9 mouse cellular contexts compared by ENCODE assay signal in genomic region chr9:78646008-78646777, GRCm38 (mm10). TPM values are rescaled to one million over a fixed set of nuclear protein-coding genes. Genes with fewer than 3 reads are reported as not detected.
DNase-seq lines count a peak whose midpoint lies in the region; ATAC-seq and TF ChIP-seq lines count a peak whose summit lies in the region.
"Had no signal": no experiment of that assay in that cellular context is flagged by ENCODE, and none has a peak within 500 bp of the region (broad histone marks: within the 10 kb centered on the region; RNA-seq: fewer than 3 reads in every experiment).

No protein-coding gene starts in this region.

- WGBS in liver, postnatal 0 days (ENCODE audit: insufficient replicate concordance), result 40% methylated on average over 6 of the region's 6 CpGs

- H3K9me3 ChIP-seq in liver, postnatal 0 days (ENCODE audit: low read length), result no peaks in the 10 kb centered on the region
- H3K9me3 ChIP-seq: limb, embryonic 12.5 days had no signal

- intact Hi-C loops in gastrocnemius, adult 2 months (cut with DNase I), result no loop called here

- no peak overlapping the region for H3K4me2 ChIP-seq in liver, postnatal 0 days (ENCODE audit: low read depth, low read length)
- H3K4me2 ChIP-seq: limb, embryonic 12.5 days had no signal

- ATAC-seq in common myeloid progenitor, adult 5-6 weeks (replicated peaks; ENCODE audit: low read depth, poor library complexity, severe bottlenecking), result peak; percentile 60; the same call in 1 of the 2 replicates
- no peak for ATAC-seq in liver, postnatal 0 days

- no peaks in the 10 kb centered on the region for H3K27me3 ChIP-seq in liver, postnatal 0 days (ENCODE audit: insufficient read depth, low read length)
- no peaks in the 10 kb centered on the region for H3K27me3 ChIP-seq in splenic B cell, adult 2 months (ENCODE audit: control insufficient read depth, insufficient read depth, low read length, poor library complexity, severe bottlenecking)
- H3K27me3 ChIP-seq: limb, embryonic 12.5 days had no signal

- no peak for TF ChIP-seq EP300 in liver, postnatal 0 days (IDR thresholded peaks at IDR 0.05; ENCODE audit: low read depth)

- no peaks in the 10 kb centered on the region for H3K36me3 ChIP-seq in liver, postnatal 0 days (replicated peaks; ENCODE audit: insufficient read depth, low read length)
- no peaks in the 10 kb centered on the region for H3K36me3 ChIP-seq in splenic B cell, adult 2 months (ENCODE audit: control insufficient read depth, insufficient read depth, low read length, poor library complexity, severe bottlenecking)
- H3K36me3 ChIP-seq: limb, embryonic 12.5 days had no signal

- H3K4me1 ChIP-seq in liver, postnatal 0 days (ENCODE audit: insufficient read depth), result no peaks in the 10 kb centered on the region
- H3K4me1 ChIP-seq: limb, embryonic 12.5 days had no signal

- H3K27ac ChIP-seq in gastrocnemius, adult 2 months, result no peak overlapping the region
- H3K27ac ChIP-seq in liver, postnatal 0 days (ENCODE audit: low read depth), result no peak overlapping the region
- H3K27ac ChIP-seq: limb, embryonic 12.5 days had no signal

- H3K9ac ChIP-seq in liver, postnatal 0 days (replicated peaks), result no peak overlapping the region
- H3K9ac ChIP-seq: limb, embryonic 12.5 days had no signal

- peak; percentile 34 for DNase-seq in gastrocnemius, adult 2 months
- DNase-seq in gastrocnemius, postnatal 25 days, result no peak
- peak; percentile 58 for DNase-seq in urinary bladder, postnatal 14 days (ENCODE audit: low spot score)
- DNase-seq in urinary bladder, adult 2 months (ENCODE audit: low spot score), result no peak
- peak; percentile 58 for DNase-seq in hindlimb bud, embryonic 11.5 days (ENCODE audit: extremely low spot score, low read depth, low spot score)
- peak; percentile 61 for DNase-seq in liver, postnatal 0 days
- peak; percentile 59 for DNase-seq in splenic B cell, adult 2 months (ENCODE audit: low read depth, low spot score)

- H3K4me3 ChIP-seq in gastrocnemius, adult 2 months, result no peak overlapping the region
- H3K4me3 ChIP-seq in liver, postnatal 0 days (ENCODE audit: low read depth, low read length), result no peak overlapping the region
- H3K4me3 ChIP-seq: limb, embryonic 12.5 days had no signal

- TF ChIP-seq CTCF in gastrocnemius, adult 2 months (IDR thresholded peaks at IDR 0.05), result peak; percentile 74
- peak; percentile 74 for TF ChIP-seq CTCF in liver, postnatal 0 days (IDR thresholded peaks at IDR 0.05; ENCODE audit: low read depth)

RNA-seq across cellular contexts. Expression of gene Cd109, which starts 30.8 kb away (rescaled TPM):
- total RNA-seq in gastrocnemius, adult 2 months (2021), result under 1 TPM; 0.28 to 0.81 TPM
- 1 to 10 TPM in 1 of 2 experiments, under 1 TPM in 1; 0.59 to 1.5 TPM for total RNA-seq in gastrocnemius, postnatal 25 days (2021)
- polyA plus RNA-seq in urinary bladder, adult 2 months (2012; rRNA removed), result 3.6 and 4.0 TPM in 2 replicates
- total RNA-seq in common myeloid progenitor, adult 5-6 weeks (2017), result not detected in 2 replicates
- polyA plus RNA-seq in liver, postnatal 0 days (2015; fragmentation: Nextera tagmentation; extraction: Ambion mirVana), result 0.04 TPM in 2 replicates

RNA-seq across cellular contexts. Expression of gene Slc17a5, which starts 58.4 kb away (rescaled TPM):
- 1 to 10 TPM; 2.7 to 2.8 TPM for total RNA-seq in gastrocnemius, adult 2 months (2021)
- 1 to 10 TPM; 2.8 to 3.3 TPM for total RNA-seq in gastrocnemius, postnatal 25 days (2021)
- polyA plus RNA-seq in urinary bladder, adult 2 months (2012; rRNA removed), result 11.7 and 12.7 TPM in 2 replicates
- total RNA-seq in common myeloid progenitor, adult 5-6 weeks (2017), result 5.9 and 8.7 TPM in 2 replicates
- 5.2 and 6.2 TPM in 2 replicates for polyA plus RNA-seq in liver, postnatal 0 days (2015; fragmentation: Nextera tagmentation; extraction: Ambion mirVana)

Comparison
In these comparisons a context has a peak if more than half of its experiments do, and no peak if none do; other contexts are left out.
1. DNase-seq: peak in gastrocnemius, adult 2 months (single experiment), urinary bladder, postnatal 14 days (single experiment), hindlimb bud, embryonic 11.5 days (single experiment), liver, postnatal 0 days (single experiment) and splenic B cell, adult 2 months (single experiment); none in gastrocnemius, postnatal 25 days (single experiment) and urinary bladder, adult 2 months (single experiment).